Mouse (Mus musculus): ENCODE measurements around the gene Tmem100. TPM values are rescaled to one million over a fixed set of nuclear protein-coding genes. Genes with fewer than 3 reads are reported as not detected.
A peak's percentile ranks its signal among the peaks of the same experiment; 100 is the strongest.

Gene Tmem100
- total RNA-seq, 2 experiments from 2014 or later, result 6.3 to 8.1 TPM

GRCm38 (mm10) chr11:90007791-90008531 is 22.2 kb upstream of the Tmem100 start:
- no peak for DNase-seq (ENCODE audit: low spot score in 2 of 2)

DNA sequence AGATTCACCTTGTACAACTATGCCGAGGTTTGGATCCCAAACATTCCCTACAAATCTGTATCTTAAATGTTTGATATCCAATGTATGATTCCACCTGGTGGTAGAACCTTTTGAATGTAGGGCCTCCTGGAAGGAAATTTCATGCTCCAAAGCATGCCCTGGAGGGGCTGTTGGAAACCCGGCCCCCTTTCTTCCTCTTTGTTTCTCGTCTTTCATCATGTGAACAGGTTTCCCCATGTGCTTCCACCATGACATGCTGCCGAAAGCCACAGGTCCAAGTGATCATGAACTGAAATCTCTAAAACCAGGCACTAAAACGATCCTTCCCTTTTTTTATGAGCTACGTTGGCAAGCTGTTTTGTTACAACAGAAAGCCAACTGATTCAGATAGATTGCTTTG is 16.5 kb upstream of the Tmem100 start:
- DNase-seq (ENCODE audit: low spot score in 2 of 2), result no peak

DNA sequence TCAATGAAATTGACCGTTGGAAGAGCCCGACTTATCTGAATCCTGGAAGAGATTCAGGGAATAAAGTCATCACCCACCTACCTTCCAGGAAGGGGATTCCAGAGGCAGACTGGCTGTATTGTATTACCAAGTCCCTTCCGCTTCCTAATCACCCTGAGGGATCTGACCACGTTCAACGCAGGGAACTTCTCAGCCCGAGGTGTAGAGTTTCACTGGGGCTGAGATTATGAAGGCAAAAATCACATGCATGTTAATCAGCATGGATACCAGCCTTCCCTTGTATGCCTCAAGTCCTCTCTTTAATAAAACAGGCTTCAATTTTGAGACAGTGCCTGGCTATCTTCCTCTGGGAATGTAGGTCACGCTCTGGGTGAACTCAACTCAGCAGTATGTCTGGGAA is 14.9 kb upstream of the Tmem100 start:
- DNase-seq (ENCODE audit: low spot score in 2 of 2), result no peak

GRCm38 (mm10) chr11:90019161-90019560 is 11.0 kb upstream of the Tmem100 start:
- no peak for DNase-seq (ENCODE audit: low spot score in 2 of 2)

DNA sequence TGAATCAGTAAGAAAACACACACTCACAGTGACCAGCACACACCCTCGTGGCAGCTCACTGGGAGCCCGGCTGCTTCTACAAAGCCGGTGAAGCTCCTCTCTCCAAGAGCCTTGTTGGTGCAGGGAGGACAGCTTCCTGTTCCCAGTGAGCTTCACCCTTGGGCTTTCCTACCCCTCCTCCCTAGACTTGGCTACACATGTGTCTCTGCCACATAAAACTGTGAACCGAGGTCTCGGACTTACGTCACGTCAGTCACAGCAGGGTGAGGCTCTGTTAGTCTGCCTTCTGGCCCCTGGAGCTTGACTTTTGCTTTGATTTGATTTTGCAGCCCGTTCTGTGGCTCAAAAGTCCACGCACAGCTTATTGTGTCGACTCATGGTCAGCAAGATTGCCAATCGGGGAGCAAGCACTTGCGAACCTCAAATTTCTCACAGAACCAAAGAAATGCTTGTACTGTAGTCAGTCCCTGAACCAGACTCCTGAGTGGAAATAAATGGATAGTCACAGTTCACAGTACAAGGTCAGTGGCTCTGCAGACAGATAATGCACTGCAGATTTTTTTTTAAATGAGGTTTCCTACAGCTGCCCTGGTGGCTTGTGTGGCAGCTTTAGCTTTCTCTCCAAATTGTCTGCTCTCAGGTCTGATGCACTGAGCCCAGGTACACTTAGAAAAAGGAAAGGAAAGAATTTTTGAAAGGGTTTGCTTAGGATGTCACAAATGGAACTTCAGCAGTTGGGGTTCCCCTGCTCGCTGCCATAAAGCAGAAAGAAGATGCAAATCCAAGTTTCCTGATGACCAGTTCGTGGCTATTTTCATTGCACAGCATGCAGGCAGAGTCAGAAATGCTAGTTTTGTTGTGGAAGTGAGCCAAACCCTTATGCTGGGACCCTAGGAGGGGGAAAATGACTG is 4.0 kb upstream of the Tmem100 start:
- no peak for DNase-seq (ENCODE audit: low spot score in 2 of 2)

DNA sequence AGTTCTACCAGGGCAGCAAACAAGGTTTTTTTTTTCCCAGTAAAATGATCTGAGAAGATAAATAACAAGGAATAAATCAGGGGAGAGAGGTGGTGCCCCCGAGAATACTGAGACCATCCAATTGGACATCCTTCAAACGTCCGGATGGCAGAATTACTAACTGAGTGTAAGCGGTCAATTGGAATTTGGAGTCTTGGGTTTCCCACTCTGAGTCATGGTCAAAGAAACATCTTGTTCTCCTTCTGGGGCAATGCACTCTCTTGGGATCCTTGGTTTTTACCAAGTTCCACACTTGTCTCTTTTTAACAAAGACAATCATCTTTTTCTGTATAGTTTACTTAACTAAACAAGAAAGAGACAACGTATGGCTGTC is 3.4 kb upstream of the Tmem100 start:
- DNase-seq (ENCODE audit: low spot score in 2 of 2), result no peak

DNA sequence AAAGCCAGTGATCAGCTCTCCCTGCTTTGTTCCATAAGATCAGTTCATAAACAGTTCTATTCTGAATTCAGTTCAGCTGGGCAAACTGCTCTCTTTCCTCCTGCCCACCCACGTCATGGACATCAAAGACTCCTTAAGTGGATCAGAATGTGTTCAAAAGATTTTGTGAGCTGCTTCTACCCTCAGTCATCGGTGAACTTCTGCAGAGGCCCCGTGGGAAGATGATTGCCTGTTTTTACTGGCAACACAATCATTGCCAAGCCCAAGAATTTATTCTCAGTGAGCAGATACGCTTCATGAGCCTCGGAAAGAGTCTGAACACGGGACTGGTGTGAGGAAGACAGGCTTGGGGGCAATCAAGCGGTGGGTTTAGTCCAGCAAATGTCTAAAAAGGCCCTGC is 2.9 kb upstream of the Tmem100 start:
- DNase-seq (ENCODE audit: low spot score in 2 of 2), result no peak

DNA sequence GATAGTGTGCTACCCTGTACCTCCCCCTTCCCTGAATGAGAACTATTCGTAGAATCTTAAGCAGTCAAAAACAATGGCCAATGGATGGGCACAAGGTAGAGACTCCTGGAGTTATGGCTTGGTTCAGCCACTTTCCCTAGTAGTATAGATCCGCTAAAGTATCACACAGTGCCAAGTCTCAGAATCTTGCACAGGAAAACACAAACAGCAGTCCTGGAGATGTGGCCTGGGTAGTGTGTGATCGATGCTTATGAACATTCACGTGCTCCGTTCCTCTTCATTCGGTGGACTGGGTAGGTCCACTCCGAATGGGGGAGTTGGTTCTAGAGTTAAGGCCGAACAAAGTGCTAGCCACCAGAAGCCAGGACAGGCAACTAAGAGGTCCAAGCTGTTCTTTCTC is 1.4 kb upstream of the Tmem100 start:
- no peak for DNase-seq (ENCODE audit: low spot score in 2 of 2)

DNA sequence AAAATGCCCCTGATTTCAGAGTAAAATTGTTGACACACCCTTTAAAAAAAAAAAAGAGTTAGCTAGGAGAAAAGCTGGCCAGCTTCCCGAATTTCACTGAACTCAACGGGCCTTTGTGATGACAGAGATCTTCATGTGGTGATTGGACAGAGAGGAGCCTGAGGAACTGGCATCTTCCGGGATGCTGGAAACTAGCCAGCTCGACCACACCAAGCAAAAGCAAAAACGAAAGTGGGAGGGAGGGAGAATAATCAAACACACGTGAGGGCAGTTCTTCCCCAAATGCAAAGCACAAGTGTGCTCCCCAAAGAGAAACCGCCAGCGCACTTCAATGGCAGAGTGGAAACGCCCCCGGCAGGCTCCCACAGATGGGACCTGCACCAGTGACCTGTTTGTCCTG is 794 bp upstream of the Tmem100 start:
- peak in 1 of 2 experiments; percentile 16 for DNase-seq (ENCODE audit: low spot score in 2 of 2)

DNA sequence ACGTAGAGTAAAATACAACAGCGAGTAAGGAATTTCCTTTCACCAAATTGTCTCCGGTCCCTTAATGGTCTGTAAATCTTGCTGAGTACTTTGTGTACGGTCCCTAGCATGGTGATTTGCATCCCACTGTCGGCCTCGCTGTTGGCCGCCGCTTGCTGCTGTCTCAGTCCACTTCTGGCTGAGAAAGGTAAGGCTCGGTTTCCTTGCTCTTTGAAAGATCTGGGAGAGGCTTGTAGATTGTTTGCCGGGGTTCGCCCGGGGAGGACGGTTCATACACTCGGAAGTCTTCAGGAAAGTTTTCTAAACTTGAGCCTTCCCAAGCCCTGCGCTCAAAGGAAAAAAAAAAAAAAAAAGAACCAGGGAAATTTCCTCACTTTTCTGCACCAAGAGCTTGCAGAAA is 409 bp downstream of the Tmem100 start:
- no peak for DNase-seq (ENCODE audit: low spot score in 2 of 2)

- no peak for DNase-seq (ENCODE audit: low spot score in 2 of 2)
Measured at GRCm38 (mm10) chr11:90031076-90031475, 928 bp downstream of the Tmem100 start.

DNA sequence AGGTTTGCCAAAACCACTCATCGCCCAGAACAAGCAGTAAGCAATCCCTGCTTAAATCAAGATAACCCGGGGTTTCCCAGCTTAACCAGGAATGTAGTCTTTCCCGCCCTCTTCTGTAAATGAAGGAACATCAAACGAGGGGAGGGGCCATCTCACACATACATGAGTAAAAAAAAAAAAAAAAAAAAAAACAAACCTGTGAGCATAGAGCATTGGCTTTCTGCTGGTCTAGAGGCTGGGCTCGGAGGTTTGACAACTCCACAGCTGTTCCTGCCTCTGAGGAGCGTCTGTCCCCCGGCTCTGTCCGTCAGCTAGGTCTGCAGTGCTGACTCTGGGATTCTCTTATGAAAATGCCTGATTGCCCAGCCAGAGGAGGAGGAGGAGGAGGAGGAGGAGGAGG is 2.7 kb downstream of the Tmem100 start:
- DNase-seq (ENCODE audit: low spot score in 2 of 2), result no peak

GRCm38 (mm10) chr11:90033442-90033841 is 3.3 kb downstream of the Tmem100 start:
- DNase-seq (ENCODE audit: low spot score in 2 of 2), result no peak

- no peak for DNase-seq (ENCODE audit: low spot score in 2 of 2)
Measured at GRCm38 (mm10) chr11:90034646-90035045, 4.5 kb downstream of the Tmem100 start.

- no peak for DNase-seq (ENCODE audit: low spot score in 2 of 2)
Measured at GRCm38 (mm10) chr11:90035532-90035931, 5.4 kb downstream of the Tmem100 start.

- DNase-seq (ENCODE audit: low spot score in 2 of 2), result no peak
Measured at GRCm38 (mm10) chr11:90036416-90036815, 6.3 kb downstream of the Tmem100 start.

- DNase-seq (ENCODE audit: low spot score in 2 of 2), result no peak
Measured at GRCm38 (mm10) chr11:90038022-90038421, 7.9 kb downstream of the Tmem100 start.

- DNase-seq (ENCODE audit: low spot score in 2 of 2), result no peak
Measured at GRCm38 (mm10) chr11:90044459-90044858, 14.3 kb downstream of the Tmem100 start.

DNA sequence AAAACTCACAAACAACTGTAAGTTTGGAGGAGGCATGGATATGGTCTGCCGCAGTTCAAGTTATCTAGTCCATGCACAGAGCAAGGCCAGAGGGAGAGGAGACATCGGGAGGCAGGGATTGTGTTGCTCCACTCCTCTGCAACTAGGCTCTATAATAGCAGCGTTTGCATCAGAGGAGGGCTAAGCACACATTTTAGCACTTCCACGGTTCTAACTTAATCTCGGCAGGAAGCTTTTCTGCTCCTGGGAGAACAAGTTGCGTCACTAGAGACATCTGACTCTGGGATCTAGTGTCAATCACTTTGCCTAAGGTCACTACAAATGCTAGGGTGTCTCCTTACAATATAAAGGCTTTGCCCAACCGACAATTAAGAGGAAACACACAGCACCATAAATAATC is 16.1 kb downstream of the Tmem100 start:
- DNase-seq (ENCODE audit: low spot score in 2 of 2), result no peak

- DNase-seq (ENCODE audit: low spot score in 2 of 2), result no peak
Measured at GRCm38 (mm10) chr11:90047271-90047670, 17.1 kb downstream of the Tmem100 start.

GRCm38 (mm10) chr11:90050016-90050415 is 19.9 kb downstream of the Tmem100 start:
- DNase-seq (ENCODE audit: low spot score in 2 of 2), result no peak

- DNase-seq (ENCODE audit: low spot score in 2 of 2), result no peak
Measured at GRCm38 (mm10) chr11:90052785-90053184, 22.6 kb downstream of the Tmem100 start.

Data from adrenal gland, postnatal 4 days (tissue).